Mouse (Mus musculus) brain, adult 10 weeks (tissue): ENCODE measurements around the gene Elp5. TPM values are rescaled to one million over a fixed set of nuclear protein-coding genes. Genes with fewer than 3 reads are reported as not detected.

Experiments used
- polyA plus RNA-seq: library from polyadenylated mRNA; stranded (reverse); fragments of 350-450 nt; fragmentation: Illumina TruSeq; extraction: RNeasy Lipid Tissue Mini Kit (QIAGEN cat#74804); gene quantifications from one replicate; pipeline ENCODE4 v1.2.3, GENCODE M21; 2015; ENCODE audit warnings: low read depth, low replicate concordance

Gene Elp5
- 115 TPM for polyA plus RNA-seq

GRCm38 (mm10) chr11:69982225-69982624, at the start of gene Elp5:
TSS of gene Elp5 (minus strand) at chr11:69982517.

GRCm38 (mm10) chr11:70016669-70017068, 34.4 kb upstream of the Elp5 start, which contains the start of gene Dlg4:
TSS of gene Dlg4 (plus strand) at chr11:70016942.

DNA sequence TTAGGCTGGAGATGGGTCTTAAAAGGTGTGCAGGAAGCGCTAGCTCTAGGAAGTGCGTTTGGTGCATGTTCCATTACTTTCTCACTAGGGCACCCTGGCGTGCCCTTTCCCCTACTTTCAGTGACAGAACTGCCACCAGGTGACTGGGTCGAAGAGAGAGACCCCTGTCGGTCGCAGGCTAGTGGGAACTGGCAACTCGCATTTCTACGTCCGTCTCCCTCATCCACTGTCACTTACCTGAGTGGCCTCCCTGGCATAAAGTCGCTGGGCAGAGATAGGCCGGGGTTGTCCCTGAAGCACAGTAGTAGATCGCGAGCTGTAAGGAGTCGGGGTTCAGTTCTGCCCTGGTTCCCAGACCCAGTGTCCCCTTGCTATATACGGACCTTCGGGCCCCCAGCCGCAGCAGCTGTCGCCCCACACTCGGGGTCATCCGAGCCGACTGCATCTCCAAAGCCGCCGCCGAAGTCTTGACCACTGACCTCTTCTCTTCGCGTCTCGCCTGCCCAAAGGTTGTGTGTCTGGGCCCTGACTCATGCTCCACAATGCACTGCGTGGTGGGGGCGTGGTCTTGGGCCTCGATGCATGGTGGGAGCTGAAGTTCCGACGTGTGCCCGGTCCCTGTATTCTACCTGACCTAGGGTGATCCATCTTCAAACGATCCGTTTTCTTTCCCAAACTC, 32.7 kb upstream of the Elp5 start, which contains the start of gene Acadvl:
Acadvl (minus strand) TSS at position 532 of the 679 bp plus-strand sequence.

DNA sequence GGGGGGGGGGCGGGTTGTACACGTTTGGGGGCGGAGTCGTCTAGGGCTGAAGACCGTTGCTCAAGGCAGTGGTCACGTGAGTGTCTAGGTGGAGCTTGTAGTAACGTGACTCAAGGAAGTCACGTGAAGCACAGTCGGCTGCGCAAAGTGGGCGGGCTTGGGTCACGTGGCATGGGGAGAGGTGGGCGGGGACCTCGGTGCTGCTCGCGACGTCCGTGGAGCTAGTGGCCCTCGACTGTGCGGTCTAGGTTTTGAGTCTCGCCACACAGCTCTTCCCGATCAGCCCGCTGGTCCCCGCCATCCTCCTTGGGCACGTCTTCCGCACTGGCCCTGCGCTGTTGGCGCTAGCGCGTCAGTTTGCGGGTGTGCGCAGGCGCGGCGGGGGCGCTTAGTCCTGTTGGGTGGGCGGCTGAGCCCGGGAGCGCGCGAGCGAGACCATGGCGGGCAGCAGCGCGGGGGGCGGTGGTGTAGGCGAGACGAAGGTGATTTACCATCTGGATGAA, 18.1 kb upstream of the Elp5 start, which contains the start of gene Dvl2:
Dvl2 (plus strand) TSS at position 200 of the 503 bp plus-strand sequence.

GRCm38 (mm10) chr11:69995391-69995960, 13.2 kb upstream of the Elp5 start, which contains the start of gene Phf23:
TSS of gene Phf23 (plus strand) at chr11:69995777.

GRCm38 (mm10) chr11:69990850-69991691, 8.8 kb upstream of the Elp5 start, which contains the start of gene Gabarap:
TSS of gene Gabarap (plus strand) at chr11:69991143.

DNA sequence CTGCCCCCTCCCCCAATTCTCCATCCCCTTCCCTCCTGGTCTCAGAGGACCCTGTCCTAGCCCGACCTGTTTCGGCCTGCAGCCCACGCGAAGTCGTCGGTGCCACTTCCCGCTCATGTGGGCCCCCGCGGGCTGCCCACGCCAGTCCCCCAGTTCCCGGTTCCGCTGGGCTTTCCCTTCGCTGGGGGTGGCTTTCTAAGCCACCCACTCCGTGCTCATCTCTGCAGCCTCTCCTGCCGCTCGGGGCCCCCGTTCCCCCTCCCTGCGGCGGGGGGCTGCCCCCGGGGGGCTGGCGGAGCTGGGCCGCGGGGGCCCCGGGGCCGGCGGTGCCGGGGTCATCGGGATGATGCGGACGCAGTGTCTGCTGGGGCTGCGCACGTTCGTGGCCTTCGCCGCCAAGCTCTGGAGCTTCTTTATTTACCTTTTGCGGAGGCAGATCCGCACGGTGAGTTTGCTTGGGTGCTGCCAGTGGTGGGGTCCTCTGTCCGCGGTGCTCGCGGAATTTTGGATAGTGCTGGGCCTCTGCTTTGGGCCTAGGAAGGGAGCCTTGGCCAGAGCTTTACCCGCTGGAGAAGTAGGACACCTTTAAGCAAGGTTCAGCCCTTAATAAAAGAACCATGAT, 1.1 kb downstream of the Elp5 start, which contains the start of gene Ctdnep1:
Ctdnep1 (plus strand) TSS at position 16 of the 622 bp plus-strand sequence.

GRCm38 (mm10) chr11:69964650-69965270, 17.6 kb downstream of the Elp5 start, which contains the start of gene Cldn7:
TSS of gene Cldn7 (plus strand) at chr11:69964779.

DNA sequence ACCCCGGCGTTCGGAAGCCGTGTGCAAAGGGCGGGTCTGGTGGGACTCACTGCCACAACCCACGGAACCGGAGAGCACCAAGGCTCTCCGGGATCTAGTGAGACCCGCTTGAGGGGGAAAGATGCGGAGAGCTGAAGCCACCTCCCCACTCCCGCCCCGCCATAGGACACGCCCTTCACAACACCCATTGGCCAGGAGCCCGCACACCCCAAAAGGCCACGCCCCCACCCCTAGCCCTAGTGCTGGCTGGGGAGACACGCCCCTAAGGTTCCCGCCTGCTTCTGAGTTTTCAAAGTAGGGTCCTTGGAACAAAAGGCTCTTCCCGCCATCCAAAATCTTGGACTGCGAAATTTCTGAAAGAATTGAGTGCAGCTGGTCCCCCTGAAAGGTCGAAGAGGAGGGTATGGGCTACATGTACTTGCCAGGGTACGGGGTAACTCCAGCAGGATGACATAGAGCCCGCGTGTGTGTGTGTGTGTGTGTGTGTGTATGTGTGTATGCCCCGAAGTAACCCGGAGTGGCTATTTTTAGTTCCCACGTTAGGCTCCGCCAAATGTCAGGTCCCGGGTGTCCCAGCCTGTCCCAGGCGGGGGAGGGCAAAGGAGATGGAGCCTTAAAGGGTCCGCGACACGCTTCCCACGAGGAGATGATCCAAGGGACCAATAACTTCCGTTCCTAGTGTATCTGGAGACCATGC, 34.1 kb downstream of the Elp5 start, which contains the start of gene Slc2a4:
Slc2a4 (minus strand) TSS at position 123 of the 697 bp plus-strand sequence.

DNA sequence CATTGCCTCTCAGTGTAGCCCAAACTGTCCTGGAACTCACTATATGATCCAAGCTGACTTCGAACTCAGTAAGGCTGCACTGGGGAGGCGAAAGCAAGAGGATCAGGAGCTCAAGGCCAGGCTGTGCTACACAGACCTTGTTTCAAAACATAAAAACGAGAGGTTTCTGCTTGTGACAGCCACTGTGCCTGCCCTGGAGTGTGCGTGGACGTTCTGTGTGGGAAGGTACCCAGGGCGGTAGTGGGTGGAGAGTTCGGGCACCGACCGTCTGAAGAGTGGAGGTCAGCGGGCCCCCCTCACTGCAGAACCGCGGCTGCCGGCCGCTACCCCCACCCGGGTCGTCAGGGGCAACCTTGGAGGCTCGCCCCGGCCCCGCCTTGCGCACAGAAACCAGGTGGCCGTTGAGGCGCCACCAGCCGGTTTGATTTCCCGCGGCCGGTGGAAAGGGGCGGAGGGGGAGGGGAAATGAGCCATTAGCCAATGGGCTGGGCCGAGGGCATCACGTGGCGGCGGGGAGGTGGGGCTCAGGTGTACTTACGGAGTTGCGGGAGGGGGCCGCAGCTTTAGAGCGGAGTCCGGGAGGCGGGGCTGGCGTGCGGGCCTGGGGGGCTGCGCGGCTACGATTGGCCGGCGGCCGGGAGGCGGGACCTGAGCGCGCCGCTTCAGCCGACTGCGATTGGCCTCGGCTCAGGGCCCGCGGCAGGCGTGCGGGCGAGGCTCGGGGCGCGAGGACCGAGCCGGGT, 47.0 kb downstream of the Elp5 start, which contains the start of gene Ybx2:
Ybx2 (plus strand) TSS at position 660 of the 743 bp plus-strand sequence.

GRCm38 (mm10) chr11:69921114-69922011, 61.0 kb downstream of the Elp5 start, which contains the start of gene Eif5a:
TSS of gene Eif5a (minus strand) at chr11:69921958.

Other genes starting within 250 kb of the Elp5 start
- 26.2 TPM for gene Polr2a, start 223.9 kb downstream of the Elp5 start, polyA plus RNA-seq
- gene Slc35g3, start 220.5 kb downstream of the Elp5 start, polyA plus RNA-seq: not detected
- gene Zbtb4, start 216.6 kb downstream of the Elp5 start, polyA plus RNA-seq: 61.8 TPM
- gene Chrnb1, start 186.6 kb downstream of the Elp5 start, polyA plus RNA-seq: 0.61 TPM
- 16.9 TPM for gene Fgf11, start 180.7 kb downstream of the Elp5 start, polyA plus RNA-seq
- gene Tmem102, start 176.9 kb downstream of the Elp5 start, polyA plus RNA-seq: not detected
- not detected for gene Gm39566, start 167.2 kb downstream of the Elp5 start, polyA plus RNA-seq
- gene Spem2, start 164.1 kb downstream of the Elp5 start, polyA plus RNA-seq: not detected
- not detected for gene Spem1, start 160.3 kb downstream of the Elp5 start, polyA plus RNA-seq
- gene Nlgn2, start 144.7 kb downstream of the Elp5 start, polyA plus RNA-seq: 101 TPM
- gene Tmem256, start 144.0 kb downstream of the Elp5 start, polyA plus RNA-seq: 280 TPM
- gene Plscr3, start 136.1 kb downstream of the Elp5 start, polyA plus RNA-seq: 18.8 TPM
- gene Tnk1, start 123.8 kb downstream of the Elp5 start, polyA plus RNA-seq: not detected
- not detected for gene Tmem95, start 104.5 kb downstream of the Elp5 start, polyA plus RNA-seq
- gene Kctd11, start 101.1 kb downstream of the Elp5 start, polyA plus RNA-seq: 1.7 TPM
- not detected for gene Acap1, start 87.0 kb downstream of the Elp5 start, polyA plus RNA-seq
- gene 2810408A11Rik, start 81.5 kb downstream of the Elp5 start, polyA plus RNA-seq: 0.33 TPM
- 63.2 TPM for gene Neurl4, start 81.4 kb downstream of the Elp5 start, polyA plus RNA-seq
- gene Gps2, start 68.6 kb downstream of the Elp5 start, polyA plus RNA-seq: 35.4 TPM
- gene Eif5a, start 60.6 kb downstream of the Elp5 start, polyA plus RNA-seq: 640 TPM
- gene Ybx2, start 46.7 kb downstream of the Elp5 start, polyA plus RNA-seq: 4.8 TPM
- 1.4 TPM for gene Slc2a4, start 34.3 kb downstream of the Elp5 start, polyA plus RNA-seq
- not detected for gene Cldn7, start 17.7 kb downstream of the Elp5 start, polyA plus RNA-seq
- 108 TPM for gene Ctdnep1, start 1.4 kb downstream of the Elp5 start, polyA plus RNA-seq
- gene Gabarap, start 8.6 kb upstream of the Elp5 start, polyA plus RNA-seq: 346 TPM
- gene Phf23, start 13.3 kb upstream of the Elp5 start, polyA plus RNA-seq: 56.1 TPM
- gene Dvl2, start 18.1 kb upstream of the Elp5 start, polyA plus RNA-seq: 17.5 TPM
- 53.6 TPM for gene Acadvl, start 32.9 kb upstream of the Elp5 start, polyA plus RNA-seq
- 491 TPM for gene Dlg4, start 34.4 kb upstream of the Elp5 start, polyA plus RNA-seq
- gene Asgr1, start 71.6 kb upstream of the Elp5 start, polyA plus RNA-seq: 2.2 TPM
- gene Asgr2, start 110.1 kb upstream of the Elp5 start, polyA plus RNA-seq: not detected
- gene Mgl2, start 147.8 kb upstream of the Elp5 start, polyA plus RNA-seq: 0.80 TPM
- 1.3 TPM for gene Clec10a, start 173.7 kb upstream of the Elp5 start, polyA plus RNA-seq
- gene Slc16a11, start 230.2 kb upstream of the Elp5 start, polyA plus RNA-seq: 23.4 TPM
- 4.6 TPM for gene Slc16a13, start 238.5 kb upstream of the Elp5 start, polyA plus RNA-seq
- gene Bcl6b, start 247.3 kb upstream of the Elp5 start, polyA plus RNA-seq: 0.76 TPM